Mouse (Mus musculus) liver, embryonic 12.5 days (tissue): ENCODE measurements around the gene Hist3h2ba. TPM values are rescaled to one million over a fixed set of nuclear protein-coding genes. Genes with fewer than 3 reads are reported as not detected.

Experiments used
- ATAC-seq: fragments of 200-750 bp; cut with Nextera tagmentation; 2 replicates; pipeline ENCODE4 v1.8.0; 2017; ENCODE audit warnings: moderate number of reproducible peaks, mild to moderate bottlenecking, moderate library complexity
- H3K27ac ChIP-seq: fragments of 300-500 bp; sonication (generic); 2 replicates; pipeline ENCODE4 v1.5.1; 2016; ENCODE audit warnings: mild to moderate bottlenecking
- H3K27me3 ChIP-seq: fragments of 300-500 bp; sonication (generic); replicated peaks from 2 replicates; pipeline ENCODE4 v1.6.1; 2016; ENCODE audit warnings: mild to moderate bottlenecking, moderate library complexity
- H3K36me3 ChIP-seq: fragments of 300-500 bp; sonication (generic); 2 replicates; pipeline ENCODE4 v1.6.1; 2016; ENCODE audit warnings: mild to moderate bottlenecking, moderate library complexity
- H3K4me1 ChIP-seq: fragments of 300-500 bp; sonication (generic); 2 replicates; pipeline ENCODE4 v1.6.1; 2016
- H3K4me2 ChIP-seq: fragments of 300-500 bp; sonication (generic); 2 replicates; pipeline ENCODE4 v1.6.1; 2016; ENCODE audit warnings: mild to moderate bottlenecking, moderate library complexity
- H3K4me3 ChIP-seq: fragments of 300-500 bp; sonication (generic); 2 replicates; pipeline ENCODE4 v1.5.1; 2016; ENCODE audit warnings: mild to moderate bottlenecking, moderate library complexity
- H3K9ac ChIP-seq: fragments of 300-500 bp; sonication (generic); 2 replicates; pipeline ENCODE4 v1.6.1; 2016; ENCODE audit warnings: mild to moderate bottlenecking, moderate library complexity
- H3K9me3 ChIP-seq: fragments of 300-500 bp; sonication (generic); replicated peaks from 2 replicates; pipeline ENCODE4 v1.6.1; 2016; ENCODE audit warnings: mild to moderate bottlenecking, moderate library complexity
- WGBS: fragments of 180-500 bp; shearing (Covaris S2); methylation state at CpG from one replicate; pipeline ENCODE4 v1.1.7; 2016; ENCODE audit not compliant: insufficient replicate concordance; 5-methylcytosine and 5-hydroxymethylcytosine counted together
- polyA plus RNA-seq: library from polyadenylated mRNA; unstranded; fragments of >200 nt; fragmentation: Nextera tagmentation; extraction: Ambion mirVana; gene quantifications from 2 replicates; pipeline ENCODE4 v1.2.1, GENCODE M21; 2016

Hist3h2ba gene
- polyA plus RNA-seq, 1 experiment from 2014 or later: 5.7 TPM

- 78% methylated on average over 18 of the region's 18 CpGs for WGBS
- Histone ChIP-seq H3K4me1 (peaks cover 65% of the 10 kb centered on the region), H3K4me2 (no peak overlapping the region), H3K4me3 (no peak overlapping the region), H3K9me3 (no peaks in the 10 kb centered on the region), H3K9ac (no peak overlapping the region), H3K27me3 (no peaks in the 10 kb centered on the region), H3K27ac (0 out of 2 replicates have a peak overlapping the region, but pooled peaks have one; percentile 16), H3K36me3 (peaks cover 73% of the 10 kb centered on the region)
- no peak for ATAC-seq
Observed at GRCm38 (mm10) chr11:58982471-58983097, 33.9 kb downstream of the Hist3h2ba start.

- Histone ChIP-seq H3K9ac (no peak overlapping the region), H3K27ac (no peak overlapping the region), H3K36me3 (peaks cover 86% of the 10 kb centered on the region), H3K4me2 (no peak overlapping the region), H3K27me3 (no peaks in the 10 kb centered on the region), H3K4me1 (peaks cover 61% of the 10 kb centered on the region), H3K4me3 (no peak overlapping the region), H3K9me3 (no peaks in the 10 kb centered on the region)
- 77% methylated on average over 6 of the region's 6 CpGs for WGBS
- ATAC-seq: no peak
Observed at GRCm38 (mm10) chr11:58983691-58984341, 35.1 kb downstream of the Hist3h2ba start.

- Histone ChIP-seq H3K4me3 (no peak overlapping the region), H3K4me2 (no peak overlapping the region), H3K36me3 (peaks cover 94% of the 10 kb centered on the region), H3K4me1 (peaks cover 52% of the 10 kb centered on the region), H3K27me3 (no peaks in the 10 kb centered on the region), H3K9me3 (no peaks in the 10 kb centered on the region), H3K9ac (no peak overlapping the region), H3K27ac (no peak overlapping the region)
- WGBS: 87% methylated on average over 7 of the region's 7 CpGs
- no peak for ATAC-seq
Observed at GRCm38 (mm10) chr11:58984657-58985056, 35.9 kb downstream of the Hist3h2ba start.

- no peak for ATAC-seq
- H3K36me3 ChIP-seq: peaks cover 98% of the 10 kb centered on the region
- WGBS: 77% methylated on average over 3 of the region's 3 CpGs
- no peak overlapping the region for H3K9ac ChIP-seq
- H3K27ac ChIP-seq: no peak overlapping the region
- no peak overlapping the region for H3K4me3 ChIP-seq
- H3K4me1 ChIP-seq: peaks cover 49% of the 10 kb centered on the region
- no peak overlapping the region for H3K4me2 ChIP-seq
- H3K9me3 ChIP-seq: no peaks in the 10 kb centered on the region
- no peaks in the 10 kb centered on the region for H3K27me3 ChIP-seq
Observed at GRCm38 (mm10) chr11:58985299-58985917, 36.7 kb downstream of the Hist3h2ba start.

GRCm38 (mm10) chr11:58989166-58989565 lies 40.4 kb downstream of the Hist3h2ba start:
- ATAC-seq: no peak
- WGBS: 85% methylated on average over 4 of the region's 4 CpGs

GRCm38 (mm10) chr11:58990141-58990540 lies 41.4 kb downstream of the Hist3h2ba start:
- no peak overlapping the region for H3K4me3 ChIP-seq
- no peak overlapping the region for H3K4me2 ChIP-seq
- H3K27ac ChIP-seq: no peak overlapping the region
- 91% methylated on average over 17 of the region's 17 CpGs for WGBS
- no peaks in the 10 kb centered on the region for H3K9me3 ChIP-seq
- peaks cover 61% of the 10 kb centered on the region for H3K36me3 ChIP-seq
- no peak for ATAC-seq
- H3K9ac ChIP-seq: no peak overlapping the region
- H3K27me3 ChIP-seq: peaks cover 22% of the 10 kb centered on the region
- peaks cover 57% of the 10 kb centered on the region for H3K4me1 ChIP-seq

More at GRCm38 (mm10) chr11:58989166-58989565, 40.4 kb downstream of the Hist3h2ba start:
- Histone ChIP-seq H3K4me3 (no peak overlapping the region), H3K36me3 (peaks cover 71% of the 10 kb centered on the region), H3K4me1 (peaks cover 50% of the 10 kb centered on the region), H3K27me3 (peaks cover 13% of the 10 kb centered on the region), H3K9me3 (no peaks in the 10 kb centered on the region), H3K4me2 (no peak overlapping the region), H3K9ac (no peak overlapping the region), H3K27ac (no peak overlapping the region)

- Histone ChIP-seq H3K9me3 (no peaks in the 10 kb centered on the region), H3K4me3 (no peak overlapping the region), H3K4me2 (no peak overlapping the region), H3K9ac (no peak overlapping the region), H3K4me1 (peaks cover 55% of the 10 kb centered on the region), H3K27me3 (peaks cover 28% of the 10 kb centered on the region), H3K27ac (no peak overlapping the region), H3K36me3 (peaks cover 54% of the 10 kb centered on the region)
- whole genome bisulfite sequencing: 63% methylated on average over 9 of the region's 9 CpGs
- ATAC-seq: no peak
Observed at GRCm38 (mm10) chr11:58990794-58991193, 42.1 kb downstream of the Hist3h2ba start.

GRCm38 (mm10) chr11:58991911-58992310 lies 43.2 kb downstream of the Hist3h2ba start:
- Histone ChIP-seq H3K27ac (no peak overlapping the region), H3K4me1 (peaks cover 48% of the 10 kb centered on the region), H3K9me3 (no peaks in the 10 kb centered on the region), H3K4me3 (no peak overlapping the region), H3K9ac (no peak overlapping the region), H3K27me3 (peaks cover 40% of the 10 kb centered on the region), H3K36me3 (peaks cover 43% of the 10 kb centered on the region), H3K4me2 (no peak overlapping the region)
- ATAC-seq: no peak
- 64% methylated on average over 3 of the region's 3 CpGs for WGBS

- WGBS: 54% methylated on average over 6 of the region's 6 CpGs
- Histone ChIP-seq H3K4me3 (no peak overlapping the region), H3K9ac (no peak overlapping the region), H3K36me3 (peaks cover 30% of the 10 kb centered on the region), H3K27ac (no peak overlapping the region), H3K4me1 (peaks cover 48% of the 10 kb centered on the region), H3K4me2 (no peak overlapping the region), H3K9me3 (no peaks in the 10 kb centered on the region), H3K27me3 (peaks cover 44% of the 10 kb centered on the region)
- no peak for ATAC-seq
Observed at GRCm38 (mm10) chr11:58993091-58993670, 44.5 kb downstream of the Hist3h2ba start.

- peak; percentile 78 for ATAC-seq
- Histone ChIP-seq H3K4me1 (peaks cover 52% of the 10 kb centered on the region), H3K27ac (no peak overlapping the region), H3K9ac (peak overlapping the region; percentile 48; the same call in 1 of the 2 replicates), H3K27me3 (peaks cover 53% of the 10 kb centered on the region), H3K9me3 (no peaks in the 10 kb centered on the region), H3K4me3 (peak overlapping the region; percentile 49), H3K36me3 (peaks cover 18% of the 10 kb centered on the region), H3K4me2 (peak overlapping the region; percentile 78)
- 2% methylated on average over 35 of the region's 35 CpGs for WGBS
Observed at GRCm38 (mm10) chr11:58994337-58994826, 45.7 kb downstream of the Hist3h2ba start.

- no peak overlapping the region for H3K27ac ChIP-seq
- H3K4me2 ChIP-seq: peak overlapping the region; percentile 78
Observed at GRCm38 (mm10) chr11:58995061-58995806, 46.5 kb downstream of the Hist3h2ba start.

More at GRCm38 (mm10) chr11:58995061-58995806, 46.5 kb downstream of the Hist3h2ba start:
- 57% methylated on average over 9 of the region's 9 CpGs for WGBS
- Histone ChIP-seq H3K4me1 (peaks cover 50% of the 10 kb centered on the region), H3K27me3 (peaks cover 59% of the 10 kb centered on the region), H3K9ac (no peak overlapping the region), H3K36me3 (peaks cover 10% of the 10 kb centered on the region), H3K9me3 (no peaks in the 10 kb centered on the region), H3K4me3 (no peak overlapping the region; the same call in 1 of the 2 replicates)
- ATAC-seq: no peak
